Comparison of ENCODE assay signal across 9 mouse cellular contexts in genomic region chr7:79130843-79131444, GRCm38 (mm10). TPM values are rescaled to one million over a fixed set of nuclear protein-coding genes. Genes with fewer than 3 reads are reported as not detected.
DNase-seq lines count a peak whose midpoint lies in the region; ATAC-seq and TF ChIP-seq lines count a peak whose summit lies in the region.
"Had no signal": no experiment of that assay in that cellular context is flagged by ENCODE, and none has a peak within 500 bp of the region (broad histone marks: within the 10 kb centered on the region; RNA-seq: fewer than 3 reads in every experiment).

TSS of gene Hapln3 (minus strand) at chr7:79131018.

- peak within 1 kb of the TSS; percentile 7; the same call in 1 of the 2 replicates for H3K4me3 ChIP-seq in heart, postnatal 0 days (ENCODE audit: low read depth, low read length)
- H3K4me3 ChIP-seq in limb, embryonic 14.5 days (replicated peaks; ENCODE audit: low read length), result peak within 1 kb of the TSS; percentile 21
- peak within 1 kb of the TSS; percentile 25 for H3K4me3 ChIP-seq in neural tube, embryonic 15.5 days (replicated peaks)

- peaks cover 18% of the 10 kb centered on the region for H3K4me1 ChIP-seq in heart, postnatal 0 days (ENCODE audit: control insufficient read depth, insufficient read depth)
- H3K4me1 ChIP-seq in limb, embryonic 14.5 days (ENCODE audit: control insufficient read depth, insufficient read depth, low read length), result no peaks in the 10 kb centered on the region; the same call in 1 of the 2 replicates
- peaks cover 17% of the 10 kb centered on the region for H3K4me1 ChIP-seq in neural tube, embryonic 15.5 days

- 4% methylated on average over 19 of the region's 19 CpGs for WGBS in heart, postnatal 0 days
- 6% methylated on average over 19 of the region's 19 CpGs for WGBS in limb, embryonic 14.5 days
- WGBS in neural tube, embryonic 15.5 days, result 2% methylated on average over 19 of the region's 19 CpGs

- H3K27ac ChIP-seq in heart, postnatal 0 days (ENCODE audit: low read depth), result no peak within 1 kb of the TSS
- no peak within 1 kb of the TSS for H3K27ac ChIP-seq in limb, embryonic 14.5 days (replicated peaks; ENCODE audit: low read depth, low read length)
- no peak within 1 kb of the TSS for H3K27ac ChIP-seq in neural tube, embryonic 15.5 days (replicated peaks)

- peak within 1 kb of the TSS; percentile 47 for H3K4me2 ChIP-seq in heart, postnatal 0 days (ENCODE audit: low read depth, low read length)
- peak within 1 kb of the TSS; percentile 41 for H3K4me2 ChIP-seq in limb, embryonic 14.5 days (replicated peaks; ENCODE audit: low read depth, low read length, severe bottlenecking)
- H3K4me2 ChIP-seq in neural tube, embryonic 15.5 days, result peak within 1 kb of the TSS; percentile 55

- H3K36me3 ChIP-seq in heart, postnatal 0 days (replicated peaks; ENCODE audit: control insufficient read depth, insufficient read depth, low read length), result peaks cover 28% of the 10 kb centered on the region
- peaks cover 22% of the 10 kb centered on the region for H3K36me3 ChIP-seq in limb, embryonic 14.5 days (ENCODE audit: control insufficient read depth, insufficient read depth, low read length)
- H3K36me3 ChIP-seq in neural tube, embryonic 15.5 days, result no peaks in the 10 kb centered on the region

- no peak within 1 kb of the TSS for H3K9ac ChIP-seq in heart, postnatal 0 days (replicated peaks; ENCODE audit: low read depth, low read length)
- peak within 1 kb of the TSS; percentile 28; the same call in 1 of the 2 replicates for H3K9ac ChIP-seq in limb, embryonic 14.5 days (ENCODE audit: low read depth, low read length, severe bottlenecking)
- peak within 1 kb of the TSS; percentile 24; the same call in 1 of the 2 replicates for H3K9ac ChIP-seq in neural tube, embryonic 15.5 days (replicated peaks)

- peaks cover 7% of the 10 kb centered on the region; the same call in 1 of the 2 replicates for H3K27me3 ChIP-seq in heart, postnatal 0 days (ENCODE audit: control insufficient read depth, insufficient read depth, low read length)
- no peaks in the 10 kb centered on the region for H3K27me3 ChIP-seq in limb, embryonic 14.5 days (ENCODE audit: control insufficient read depth, insufficient read depth, low read length)
- peaks cover 5% of the 10 kb centered on the region; the same call in 1 of the 2 replicates for H3K27me3 ChIP-seq in neural tube, embryonic 15.5 days (replicated peaks)

- no peak for TF ChIP-seq CTCF in brain, embryonic 14.5 days (IDR thresholded peaks at IDR 0.05; ENCODE audit: borderline replicate concordance, extremely low read depth, insufficient read depth, insufficient read length)
- no peak for TF ChIP-seq CTCF in heart, postnatal 0 days (IDR thresholded peaks at IDR 0.05; ENCODE audit: low read depth)

- TF ChIP-seq POLR2A in brain, embryonic 14.5 days (IDR thresholded peaks at IDR 0.05; ENCODE audit: borderline replicate concordance, extremely low read depth, insufficient read depth, insufficient read length, poor library complexity, severe bottlenecking), result no peak
- no peak for TF ChIP-seq POLR2A in limb, embryonic 14.5 days (IDR thresholded peaks at IDR 0.05; ENCODE audit: borderline replicate concordance, extremely low read depth, insufficient read depth, insufficient read length)

- ATAC-seq in heart, postnatal 0 days (ENCODE audit: insufficient read depth, low read depth), result no peak; the same call in 1 of the 2 replicates
- no peak for ATAC-seq in limb, embryonic 14.5 days (ENCODE audit: low FRiP score, low read depth)
- peak; percentile 41; the same call in 1 of the 2 replicates for ATAC-seq in neural tube, embryonic 15.5 days (ENCODE audit: low FRiP score)
- no peak for ATAC-seq in monocyte, adult 5-6 weeks (replicated peaks; ENCODE audit: insufficient number of reproducible peaks, low FRiP score, low TSS enrichment, poor library complexity, severe bottlenecking)

- peak; percentile 72 for DNase-seq in adrenal gland, postnatal 10 days
- DNase-seq in adrenal gland, adult 8-10 months, result no peak
- DNase-seq in brain, embryonic 14.5 days (ENCODE audit: low read depth), result peak; percentile 51
- DNase-seq in heart, postnatal 0 days (ENCODE audit: low spot score), result no peak
- no peak for DNase-seq in limb, embryonic 14.5 days (ENCODE audit: low spot score)
- no peak for DNase-seq in layer of hippocampus, adult 9-10 months (ENCODE audit: low spot score)

- no peak for TF ChIP-seq EP300 in heart, postnatal 0 days (IDR thresholded peaks at IDR 0.05; ENCODE audit: low read depth)

- H3K9me3 ChIP-seq in heart, postnatal 0 days (replicated peaks; ENCODE audit: control insufficient read depth, low read length), result no peaks in the 10 kb centered on the region
- no peaks in the 10 kb centered on the region for H3K9me3 ChIP-seq in limb, embryonic 14.5 days (ENCODE audit: control insufficient read depth, low read length)
- H3K9me3 ChIP-seq in neural tube, embryonic 15.5 days (replicated peaks), result no peaks in the 10 kb centered on the region

RNA-seq across cellular contexts. Expression of gene Hapln3, which starts in this region (rescaled TPM):
- 1 to 10 TPM; 1.1 to 1.9 TPM for total RNA-seq in adrenal gland, postnatal 10 days (2021)
- total RNA-seq in adrenal gland, adult 8-10 months (2022), result 1 to 10 TPM in 1 of 4 experiments, under 1 TPM in 3; 0.55 to 2.0 (median 0.67) TPM
- polyA plus RNA-seq in brain, embryonic 14.5 days (2012; rRNA removed), result 2.2 and 2.6 TPM in 2 replicates
- 2.0 TPM in 1 of 2 replicates, not detected in the other for total RNA-seq in heart, postnatal 0 days (2014; rRNA removed; ENCODE audit: low replicate concordance)
- 0.40 and 0.55 TPM in 2 replicates for polyA plus RNA-seq in heart, postnatal 0 days (2015; fragmentation: Nextera tagmentation; extraction: Ambion mirVana)
- 2.3 and 2.9 TPM in 2 replicates for polyA plus RNA-seq in limb, embryonic 14.5 days (2012; rRNA removed)
- polyA plus RNA-seq in limb, embryonic 14.5 days (2014; fragmentation: Nextera tagmentation; extraction: Ambion mirVana), result 1.5 and 1.6 TPM in 2 replicates
- 2.5 and 2.8 TPM in 2 replicates for polyA plus RNA-seq in neural tube, embryonic 15.5 days (2015; fragmentation: Nextera tagmentation; extraction: Ambion mirVana)
- total RNA-seq in monocyte, adult 5-6 weeks (2017), result not detected in 3 replicates
- total RNA-seq: common myeloid progenitor, adult 5-6 weeks had no signal

Comparison
In these comparisons a context has a peak if more than half of its experiments do, and no peak if none do; other contexts are left out.
1. DNase-seq: peak in adrenal gland, postnatal 10 days (single experiment) and brain, embryonic 14.5 days (single experiment); none in adrenal gland, adult 8-10 months (single experiment), heart, postnatal 0 days (single experiment), limb, embryonic 14.5 days (single experiment) and layer of hippocampus, adult 9-10 months (single experiment).
2. Peak in every context shown above with its lines, with median percentiles within 50 percentile points of each other: H3K4me2 ChIP-seq and H3K4me3 ChIP-seq.